Mouse (Mus musculus) heart, embryonic 10.5 days (tissue): ENCODE data around the gene Zfp110. TPM values are rescaled to one million over a fixed set of nuclear protein-coding genes. Genes with fewer than 3 reads are reported as not detected.
"Not testable (repeated sequence)": the region's sequence is repeated elsewhere in the genome, so short reads cannot be mapped to it uniquely, and the experiment has no call there.

Experiments
- DNase-seq: peaks from one replicate; pipeline ENCODE4 v3.0.0-alpha.2; 2017; ENCODE audit warnings: low spot score
- H3K27ac ChIP-seq: fragments of 300-500 bp; sonication (generic); 2 replicates; pipeline ENCODE4 v1.5.1; 2016; ENCODE audit warnings: mild to moderate bottlenecking
- H3K27me3 ChIP-seq: fragments of 300-500 bp; sonication (generic); 2 replicates; pipeline ENCODE4 v1.6.1; 2016; ENCODE audit warnings: mild to moderate bottlenecking; ENCODE audit not compliant: poor library complexity, insufficient read depth, severe bottlenecking
- H3K36me3 ChIP-seq: fragments of 300-500 bp; sonication (generic); 2 replicates; pipeline ENCODE4 v1.6.1; 2016; ENCODE audit warnings: mild to moderate bottlenecking, moderate library complexity
- H3K4me1 ChIP-seq: fragments of 300-500 bp; sonication (generic); 2 replicates; pipeline ENCODE4 v1.6.1; 2016; ENCODE audit warnings: mild to moderate bottlenecking
- H3K4me3 ChIP-seq: fragments of 300-500 bp; sonication (generic); 2 replicates; pipeline ENCODE4 v1.5.1; 2016; ENCODE audit warnings: mild to moderate bottlenecking, moderate library complexity
- H3K9me3 ChIP-seq: fragments of 300-500 bp; sonication (generic); 2 replicates; pipeline ENCODE4 v1.6.1; 2016; ENCODE audit warnings: mild to moderate bottlenecking, moderate library complexity
- WGBS: fragments of 180-500 bp; shearing (Covaris S2); methylation state at CpG from one replicate; pipeline ENCODE4 v1.1.7; 2016; 5-methylcytosine and 5-hydroxymethylcytosine counted together
- polyA plus RNA-seq: library from polyadenylated mRNA; unstranded; fragments of >200 nt; fragmentation: Nextera tagmentation; extraction: Ambion mirVana; gene quantifications from 2 replicates; pipeline ENCODE4 v1.2.1, GENCODE M21; 2016

Zfp110 gene
- polyA plus RNA-seq = 24.1 and 25.4 TPM in 2 replicates

DNA sequence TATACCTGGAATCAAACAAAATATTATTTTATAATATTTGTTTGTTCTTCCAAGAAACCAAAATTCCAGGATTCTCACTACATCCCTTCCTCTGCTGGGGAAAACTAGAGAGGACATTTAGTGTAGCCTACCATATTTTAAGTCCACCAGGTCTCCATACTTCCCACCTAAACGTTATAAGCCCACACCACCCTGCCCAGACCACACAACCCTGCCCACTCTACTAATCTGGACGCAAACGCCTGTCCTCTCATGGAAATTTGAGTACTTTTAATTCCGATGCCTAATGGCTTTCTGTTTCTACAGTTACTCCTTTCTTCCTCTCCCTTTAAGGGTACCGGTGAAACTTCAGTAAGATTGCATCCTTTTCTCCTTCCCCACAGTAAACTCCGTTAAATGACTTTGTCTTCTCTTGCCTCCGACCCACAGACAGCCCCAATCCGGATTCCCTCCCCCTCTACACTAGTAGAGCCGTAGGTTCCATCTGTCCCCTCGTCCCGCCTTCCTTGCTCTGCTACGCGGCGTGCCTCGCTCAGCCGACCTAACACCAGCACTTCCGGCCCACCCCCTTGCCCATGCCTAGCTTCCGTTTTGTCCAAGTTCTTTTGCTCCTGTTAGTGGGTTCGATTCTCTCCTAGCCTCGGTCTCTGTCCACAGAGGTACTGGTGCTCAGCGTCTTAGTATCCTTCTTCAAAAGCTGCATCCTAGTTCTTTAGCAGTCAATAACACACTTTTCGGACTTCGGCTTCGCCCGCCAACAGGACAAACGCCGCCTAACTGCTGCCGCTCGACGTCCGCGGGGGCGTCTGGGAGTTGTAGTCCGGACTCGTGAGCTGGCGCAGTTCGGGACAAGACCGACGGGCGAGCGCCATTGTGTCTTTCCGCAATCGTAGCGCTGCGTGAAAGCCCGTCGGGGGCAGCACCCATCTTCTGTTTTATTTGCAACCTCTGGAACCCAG is at the start of gene Zfp110:
Zfp110 (plus strand) TSS at position 600 of the 959 bp plus-strand sequence.
- Histone ChIP-seq H3K36me3 (peaks cover 35% of the 10 kb centered on the region), H3K27ac (peak within 1 kb of the TSS; percentile 91), H3K4me1 (no peaks in the 10 kb centered on the region), H3K27me3 (no peaks in the 10 kb centered on the region), H3K9me3 (peaks cover 21% of the 10 kb centered on the region), H3K4me3 (peak within 1 kb of the TSS; percentile 71)
- DNase-seq = peak; percentile 96
- 4% methylated on average over 47 of the region's 47 CpGs for WGBS

DNA sequence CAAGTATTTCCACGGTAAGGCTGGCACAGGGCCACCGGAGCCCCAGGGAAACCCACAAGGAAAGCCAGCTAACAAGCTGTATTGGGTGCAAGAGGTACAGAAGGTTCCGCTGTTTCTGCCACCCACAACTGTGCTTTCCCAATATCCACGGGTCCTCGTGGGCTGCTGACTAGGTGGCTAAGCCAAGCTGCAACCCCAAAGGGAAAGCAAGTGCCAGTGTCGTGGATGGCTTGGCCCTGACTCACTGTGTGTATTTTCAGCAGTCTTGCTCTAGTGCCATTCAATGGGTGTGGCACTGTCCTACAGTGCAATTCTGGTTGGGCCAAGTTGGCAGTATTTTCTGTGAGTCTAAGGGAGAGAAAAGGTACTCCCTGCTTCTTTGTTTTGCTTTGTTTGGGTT is 47.2 kb upstream of the Zfp110 start:
- WGBS = 76% methylated on average over 6 of the region's 6 CpGs
- Histone ChIP-seq H3K27ac (no peak overlapping the region), H3K4me1 (no peaks in the 10 kb centered on the region), H3K9me3 (no peaks in the 10 kb centered on the region), H3K4me3 (no peak overlapping the region), H3K36me3 (no peaks in the 10 kb centered on the region), H3K27me3 (no peaks in the 10 kb centered on the region)
- no peak for DNase-seq

DNA sequence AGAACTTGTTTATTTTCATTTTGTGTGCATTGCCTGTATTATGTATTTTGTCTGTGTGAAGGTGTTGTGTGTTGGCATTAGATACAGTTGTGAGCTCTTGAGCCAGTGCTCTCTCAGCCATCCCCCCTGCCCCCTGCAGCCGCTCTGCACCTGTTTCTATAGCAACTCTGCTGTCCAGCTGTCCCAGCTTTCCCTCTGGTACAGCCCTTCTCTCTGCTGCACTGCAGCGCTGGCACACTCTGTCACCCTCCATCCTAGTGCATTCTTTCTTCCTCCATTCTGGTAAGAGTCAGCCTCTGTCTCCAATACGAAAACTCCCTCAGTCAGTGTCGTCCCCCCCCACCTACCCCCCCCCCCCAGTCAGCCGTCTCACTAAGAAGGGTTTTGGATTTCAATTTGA is 46.5 kb upstream of the Zfp110 start:
- no peak overlapping the region for H3K27ac ChIP-seq
- H3K4me3 ChIP-seq = no peak overlapping the region
- no peaks in the 10 kb centered on the region for H3K36me3 ChIP-seq
- no peak for DNase-seq
- H3K4me1 ChIP-seq = no peaks in the 10 kb centered on the region
- H3K9me3 ChIP-seq = no peaks in the 10 kb centered on the region
- 33% methylated on average over 5 of the region's 5 CpGs for WGBS
- H3K27me3 ChIP-seq = no peaks in the 10 kb centered on the region

DNA sequence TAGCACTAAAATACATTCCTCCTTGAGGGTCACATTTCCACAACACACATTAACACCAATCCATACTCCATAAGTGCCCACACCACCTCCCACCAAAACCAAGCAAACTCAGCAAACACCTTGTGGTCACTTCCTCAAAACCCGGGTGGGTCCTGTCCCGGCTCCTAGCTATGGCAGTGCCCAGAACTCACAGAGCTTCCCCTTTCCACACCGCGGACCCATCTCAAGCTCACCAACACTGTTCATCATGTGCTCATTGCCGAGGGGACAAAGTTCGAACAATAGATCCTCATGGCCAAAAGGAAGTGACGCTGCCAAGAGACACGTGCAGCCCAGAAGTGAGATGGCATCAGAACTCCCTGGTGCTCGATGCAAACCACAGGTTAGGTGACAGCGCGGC is 41.9 kb upstream of the Zfp110 start:
- H3K4me3 ChIP-seq, H3K27ac ChIP-seq, H3K27me3 ChIP-seq, H3K9me3 ChIP-seq, DNase-seq, H3K4me1 ChIP-seq: not testable (repeated sequence)
- WGBS = 85% methylated on average over 11 of the region's 11 CpGs
- peaks cover 17% of the 10 kb centered on the region for H3K36me3 ChIP-seq

- Histone ChIP-seq H3K4me1 (peaks cover 5% of the 10 kb centered on the region; the same call in 1 of the 2 replicates), H3K27ac (no peak overlapping the region), H3K27me3 (no peaks in the 10 kb centered on the region), H3K36me3 (peaks cover 25% of the 10 kb centered on the region), H3K9me3 (peaks cover 9% of the 10 kb centered on the region), H3K4me3 (no peak overlapping the region)
- DNase-seq = no peak
- WGBS = 64% methylated on average over 2 of the region's 2 CpGs
These were observed 36.6 kb upstream of the Zfp110 start for GRCm38 (mm10) chr7:12797971-12798370.

DNA sequence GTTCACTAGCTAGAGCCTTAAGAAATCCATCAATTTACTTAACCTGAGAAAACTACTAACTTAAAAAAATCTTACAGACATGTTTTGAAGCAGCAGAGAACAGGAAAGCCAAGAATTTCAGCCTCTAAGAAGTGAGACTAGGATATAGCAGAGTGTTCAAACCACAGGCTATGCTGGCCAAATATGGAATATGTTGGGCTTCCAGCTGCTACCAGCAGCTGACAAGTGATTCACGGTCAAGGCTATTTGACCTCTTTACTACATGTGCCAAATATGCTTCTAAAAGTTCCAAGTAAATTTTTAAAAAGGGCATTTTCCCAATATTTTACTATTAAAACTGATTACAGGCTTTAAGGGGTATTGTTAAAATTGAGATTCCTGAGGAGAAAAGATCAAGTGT is 35.0 kb upstream of the Zfp110 start:
- WGBS = 67% methylated on average over 1 of the region's 1 CpGs
- Histone ChIP-seq H3K27me3 (no peaks in the 10 kb centered on the region), H3K36me3 (peaks cover 25% of the 10 kb centered on the region), H3K9me3 (peaks cover 9% of the 10 kb centered on the region), H3K4me3 (no peak overlapping the region; the same call in 1 of the 2 replicates), H3K27ac (peak overlapping the region; percentile 71; the same call in 1 of the 2 replicates), H3K4me1 (peaks cover 10% of the 10 kb centered on the region; the same call in 1 of the 2 replicates)
- no peak for DNase-seq

GRCm38 (mm10) chr7:12802866-12803726 is 31.5 kb upstream of the Zfp110 start, which contains the start of gene Zscan18:
Gene Zscan18, minus strand, starts transcription at chr7:12803635.
- DNase-seq = peak; percentile 94
- Histone ChIP-seq H3K4me1 (peaks cover 10% of the 10 kb centered on the region; the same call in 1 of the 2 replicates), H3K36me3 (peaks cover 26% of the 10 kb centered on the region), H3K9me3 (no peaks in the 10 kb centered on the region; the same call in 1 of the 2 replicates), H3K27me3 (no peaks in the 10 kb centered on the region), H3K27ac (peak within 1 kb of the TSS; percentile 93), H3K4me3 (peak within 1 kb of the TSS; percentile 66)
- 7% methylated on average over 31 of the region's 31 CpGs for WGBS

- under 1% methylated on average over 16 of the region's 16 CpGs for WGBS
- peaks cover 10% of the 10 kb centered on the region; the same call in 1 of the 2 replicates for H3K4me1 ChIP-seq
- H3K9me3 ChIP-seq = 0 out of 2 replicates have a peak, but pooled peaks cover 2% of the 10 kb centered on the region
- H3K27me3 ChIP-seq = no peaks in the 10 kb centered on the region
- DNase-seq = no peak
- H3K4me3 ChIP-seq = peak overlapping the region; percentile 66
- peak overlapping the region; percentile 93 for H3K27ac ChIP-seq
- H3K36me3 ChIP-seq = peaks cover 29% of the 10 kb centered on the region
These were observed 30.9 kb upstream of the Zfp110 start for GRCm38 (mm10) chr7:12803727-12804071.

- no peak overlapping the region for H3K4me3 ChIP-seq
- peaks cover 54% of the 10 kb centered on the region for H3K36me3 ChIP-seq
- DNase-seq = no peak
- peaks cover 4% of the 10 kb centered on the region; the same call in 1 of the 2 replicates for H3K4me1 ChIP-seq
- peaks cover 17% of the 10 kb centered on the region for H3K9me3 ChIP-seq
- H3K27me3 ChIP-seq = no peaks in the 10 kb centered on the region
- 95% methylated on average over 8 of the region's 8 CpGs for WGBS
- no peak overlapping the region for H3K27ac ChIP-seq
These were observed 19.0 kb upstream of the Zfp110 start for GRCm38 (mm10) chr7:12815566-12815965.

- under 1% methylated on average over 40 of the region's 40 CpGs for whole genome bisulfite sequencing
- Histone ChIP-seq H3K4me1 (peaks cover 4% of the 10 kb centered on the region; the same call in 1 of the 2 replicates), H3K9me3 (peaks cover 14% of the 10 kb centered on the region), H3K27ac (peak within 1 kb of the TSS; percentile 95), H3K4me3 (peak within 1 kb of the TSS; percentile 85), H3K36me3 (peaks cover 24% of the 10 kb centered on the region), H3K27me3 (no peaks in the 10 kb centered on the region)
- DNase-seq = peak; percentile 94
These were observed 15.9 kb upstream of the Zfp110 start, which contains the start of gene Zfp329 for GRCm38 (mm10) chr7:12818521-12819295. Gene Zfp329, minus strand, starts transcription at chr7:12818858.

DNA sequence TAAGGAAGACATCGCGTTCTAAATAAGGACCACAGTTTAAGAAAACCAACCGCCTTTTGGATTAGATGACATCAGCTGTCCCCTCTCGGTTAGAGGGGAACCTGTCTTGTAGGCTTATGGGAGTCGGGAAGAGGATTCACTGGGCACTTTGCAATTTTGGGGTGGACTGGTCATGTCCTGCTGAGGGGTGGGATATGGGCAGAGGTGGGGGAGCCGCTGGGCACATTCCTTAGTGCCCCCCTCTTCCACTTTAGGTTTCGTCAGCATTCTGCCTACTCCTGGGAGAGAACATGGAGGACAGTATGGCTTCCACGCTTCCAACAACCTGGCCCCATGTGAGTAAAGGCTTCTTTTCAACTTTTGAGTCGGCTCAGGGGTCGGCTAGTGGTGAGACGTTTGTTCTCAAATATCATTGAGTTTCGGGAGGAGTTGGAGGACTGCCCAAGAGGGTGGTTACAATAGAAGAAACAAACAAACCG is 671 bp downstream of the Zfp110 start:
- WGBS = 38% methylated on average over 13 of the region's 13 CpGs
- no peaks in the 10 kb centered on the region for H3K27me3 ChIP-seq
- no peaks in the 10 kb centered on the region for H3K4me1 ChIP-seq
- peaks cover 27% of the 10 kb centered on the region for H3K9me3 ChIP-seq
- H3K4me3 ChIP-seq = peak overlapping the region; percentile 71
- H3K36me3 ChIP-seq = peaks cover 43% of the 10 kb centered on the region
- DNase-seq = no peak
- H3K27ac ChIP-seq = peak overlapping the region; percentile 91

DNA sequence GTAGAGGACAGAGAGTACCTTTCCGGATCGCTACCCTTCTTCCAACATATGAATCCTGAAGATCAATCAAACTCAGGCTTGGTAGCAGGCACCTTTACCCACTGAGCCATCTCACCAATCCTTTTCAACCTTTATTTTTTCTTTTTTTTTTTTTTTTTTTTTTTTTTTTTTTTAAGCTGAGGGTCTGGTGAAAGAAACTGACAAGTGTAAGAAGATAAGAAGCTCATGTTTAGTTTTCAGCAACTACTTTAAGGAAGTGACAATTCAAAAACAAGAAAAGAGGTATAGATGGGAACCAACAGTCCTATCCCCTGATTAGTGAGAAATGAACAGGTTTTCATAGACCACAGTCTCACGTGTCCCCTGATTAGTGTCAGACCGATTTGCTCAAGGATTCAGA is 1.2 kb downstream of the Zfp110 start:
- DNase-seq = no peak
- peaks cover 49% of the 10 kb centered on the region for H3K36me3 ChIP-seq
- no peak overlapping the region for H3K27ac ChIP-seq
- H3K27me3 ChIP-seq = no peaks in the 10 kb centered on the region
- WGBS = 96% methylated on average over 4 of the region's 4 CpGs
- peaks cover 32% of the 10 kb centered on the region for H3K9me3 ChIP-seq
- peak overlapping the region; percentile 71 for H3K4me3 ChIP-seq
- no peaks in the 10 kb centered on the region for H3K4me1 ChIP-seq
